Mouse (Mus musculus): ENCODE measurements around the gene Sfi1.

- TF ChIP-seq TAL1 (IDR thresholded peaks at IDR 0.05; ENCODE audit: low read length) (no peak), GATA1 (IDR thresholded peaks at IDR 0.05; ENCODE audit: low read length) (no peak)
Observed at GRCm38 (mm10) chr11:3106154-3106553, 87.1 kb downstream of the Sfi1 start.
